Mouse (Mus musculus): ENCODE measurements around the gene Fastkd5.

DNA sequence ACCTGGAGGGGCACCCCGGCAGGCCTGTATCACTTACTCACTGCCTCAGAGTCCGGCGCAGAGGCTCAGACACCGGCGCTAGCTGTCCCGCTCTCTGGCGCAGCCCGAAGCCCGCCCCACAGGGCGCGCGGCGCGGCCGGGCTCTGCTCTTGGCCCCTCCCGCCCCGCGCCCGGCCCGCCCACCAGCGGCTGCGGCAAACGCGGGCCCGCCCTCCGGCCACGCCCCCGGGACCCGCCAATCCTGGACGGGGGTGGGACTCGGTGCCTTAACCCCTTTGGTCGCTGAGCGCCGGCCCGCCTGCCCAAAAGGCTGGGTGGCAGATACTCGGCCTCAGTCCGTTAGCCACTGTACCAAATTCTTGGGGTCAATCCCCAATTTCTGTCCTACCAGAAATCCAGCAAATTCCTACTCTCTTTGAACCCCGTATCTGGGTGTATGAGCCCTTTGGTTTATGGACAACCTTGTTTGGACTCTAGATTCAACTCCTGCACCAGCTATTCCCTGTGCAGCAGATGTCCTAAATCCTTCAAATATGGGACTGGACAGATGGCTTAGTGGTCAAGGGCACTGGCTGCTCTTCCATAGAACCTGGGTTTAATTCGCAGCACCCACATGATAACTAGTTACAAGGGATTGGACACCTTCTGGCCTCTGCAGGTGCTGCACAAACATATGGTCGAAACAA lies 13.0 kb upstream of the Fastkd5 start, which contains the start of gene Lzts3:
- no peak for TF ChIP-seq CTCF (IDR thresholded peaks at IDR 0.05; ENCODE audit: low read depth)
- TF ChIP-seq EP300 (IDR thresholded peaks at IDR 0.05; ENCODE audit: low read depth): no peak
